Mouse (Mus musculus) right cerebral cortex, postnatal 10 days (tissue): ENCODE data around the gene Phactr3.

Experiments used
- DNase-seq, 2 experiments: peaks; one replicate each; pipeline ENCODE4 v3.0.0; 2021; ENCODE audit warnings: low spot score in 2 of 2

Phactr3 gene

GRCm38 (mm10) chr2:178193445-178193844 lies 74.7 kb downstream of the Phactr3 start:
- DNase-seq = no peak

- no peak for DNase-seq
Observed at GRCm38 (mm10) chr2:178194908-178195307, 76.1 kb downstream of the Phactr3 start.

- no peak for DNase-seq
Observed at GRCm38 (mm10) chr2:178196038-178196437, 77.3 kb downstream of the Phactr3 start.

- no peak for DNase-seq
Observed at GRCm38 (mm10) chr2:178197542-178197941, 78.8 kb downstream of the Phactr3 start.

GRCm38 (mm10) chr2:178204455-178204854 lies 85.7 kb downstream of the Phactr3 start:
- peak; percentile 56 to 85 for DNase-seq

- no peak for DNase-seq
Observed at GRCm38 (mm10) chr2:178208186-178208600, 89.4 kb downstream of the Phactr3 start.

- peak; percentile 75 to 85 for DNase-seq
Observed at GRCm38 (mm10) chr2:178213826-178214225, 95.1 kb downstream of the Phactr3 start.

- DNase-seq = no peak
Observed at GRCm38 (mm10) chr2:178214531-178214930, 95.8 kb downstream of the Phactr3 start.

- DNase-seq = no peak
Observed at GRCm38 (mm10) chr2:178218461-178218860, 99.7 kb downstream of the Phactr3 start.

GRCm38 (mm10) chr2:178219454-178220147 lies 100.8 kb downstream of the Phactr3 start:
- DNase-seq = no peak

GRCm38 (mm10) chr2:178220148-178220717 lies 101.5 kb downstream of the Phactr3 start:
- peak; percentile 48 to 63 for DNase-seq

GRCm38 (mm10) chr2:178221003-178221402 lies 102.2 kb downstream of the Phactr3 start:
- DNase-seq = no peak

- DNase-seq = no peak
Observed at GRCm38 (mm10) chr2:178229231-178229630, 110.5 kb downstream of the Phactr3 start.

GRCm38 (mm10) chr2:178233487-178233886 lies 114.7 kb downstream of the Phactr3 start:
- DNase-seq = no peak

GRCm38 (mm10) chr2:178237056-178237455 lies 118.3 kb downstream of the Phactr3 start:
- DNase-seq = no peak

GRCm38 (mm10) chr2:178238503-178238902 lies 119.7 kb downstream of the Phactr3 start:
- no peak for DNase-seq

GRCm38 (mm10) chr2:178240886-178241285 lies 122.1 kb downstream of the Phactr3 start:
- no peak for DNase-seq

- peak in 1 of 2 experiments; percentile 61 for DNase-seq
Observed at GRCm38 (mm10) chr2:178241374-178241773, 122.6 kb downstream of the Phactr3 start.

GRCm38 (mm10) chr2:178242996-178243395 lies 124.2 kb downstream of the Phactr3 start:
- DNase-seq = no peak

GRCm38 (mm10) chr2:178244866-178245265 lies 126.1 kb downstream of the Phactr3 start:
- no peak for DNase-seq

GRCm38 (mm10) chr2:178245841-178246240 lies 127.1 kb downstream of the Phactr3 start:
- no peak for DNase-seq

GRCm38 (mm10) chr2:178246767-178247166 lies 128.0 kb downstream of the Phactr3 start:
- no peak for DNase-seq

GRCm38 (mm10) chr2:178247274-178247673 lies 128.5 kb downstream of the Phactr3 start:
- no peak for DNase-seq
